Mouse (Mus musculus): ENCODE data around the gene Tmcc2. TPM values are rescaled to one million over a fixed set of nuclear protein-coding genes. Genes with fewer than 3 reads are reported as not detected.
A peak's percentile ranks its signal among the peaks of the same experiment; 100 is the strongest.

Gene Tmcc2
- polyA plus RNA-seq, 1 experiment, result 5.3 TPM

- DNase-seq, result no peak
- TF ChIP-seq POLR2A (IDR thresholded peaks at IDR 0.05; ENCODE audit: control insufficient read depth, extremely low read depth, insufficient read depth, low read length, poor library complexity) (no peak), CTCF (IDR thresholded peaks at IDR 0.05; ENCODE audit: borderline replicate concordance, control insufficient read depth, extremely low read depth, insufficient read depth, low read length, poor library complexity) (no peak)
- Histone ChIP-seq H3K4me3 (ENCODE audit: control insufficient read depth, insufficient read depth, low read length) (no peak overlapping the region), H3K27me3 (ENCODE audit: control insufficient read depth, insufficient read depth, low read length) (no peaks in the 10 kb centered on the region), H3K27ac (ENCODE audit: control insufficient read depth, insufficient read depth, low read length) (no peak overlapping the region), H3K36me3 (ENCODE audit: control insufficient read depth, insufficient read depth, low read length) (no peaks in the 10 kb centered on the region), H3K4me1 (replicated peaks; ENCODE audit: control insufficient read depth, insufficient read depth, low read length) (peaks cover 9% of the 10 kb centered on the region)
Measured at GRCm38 (mm10) chr1:132346951-132347350, 44.1 kb downstream of the Tmcc2 start.

- Histone ChIP-seq H3K4me3 (ENCODE audit: control insufficient read depth, insufficient read depth, low read length) (no peak overlapping the region), H3K27ac (ENCODE audit: control insufficient read depth, insufficient read depth, low read length) (no peak overlapping the region), H3K27me3 (ENCODE audit: control insufficient read depth, insufficient read depth, low read length) (no peaks in the 10 kb centered on the region), H3K36me3 (ENCODE audit: control insufficient read depth, insufficient read depth, low read length) (no peaks in the 10 kb centered on the region), H3K4me1 (replicated peaks; ENCODE audit: control insufficient read depth, insufficient read depth, low read length) (peaks cover 14% of the 10 kb centered on the region)
- TF ChIP-seq POLR2A (IDR thresholded peaks at IDR 0.05; ENCODE audit: control insufficient read depth, extremely low read depth, insufficient read depth, low read length, poor library complexity) (no peak), CTCF (IDR thresholded peaks at IDR 0.05; ENCODE audit: borderline replicate concordance, control insufficient read depth, extremely low read depth, insufficient read depth, low read length, poor library complexity) (no peak)
- no peak for DNase-seq
- 93% methylated on average over 12 of the region's 12 CpGs for WGBS
Measured at GRCm38 (mm10) chr1:132346134-132346851, 44.8 kb downstream of the Tmcc2 start.

- no peak for TF ChIP-seq CTCF (IDR thresholded peaks at IDR 0.05; ENCODE audit: borderline replicate concordance, control insufficient read depth, extremely low read depth, insufficient read depth, low read length, poor library complexity)
- no peak for TF ChIP-seq POLR2A (IDR thresholded peaks at IDR 0.05; ENCODE audit: control insufficient read depth, extremely low read depth, insufficient read depth, low read length, poor library complexity)
- H3K27ac ChIP-seq (ENCODE audit: control insufficient read depth, insufficient read depth, low read length), result no peak overlapping the region
- no peaks in the 10 kb centered on the region for H3K27me3 ChIP-seq (ENCODE audit: control insufficient read depth, insufficient read depth, low read length)
- DNase-seq, result no peak
- H3K4me3 ChIP-seq (ENCODE audit: control insufficient read depth, insufficient read depth, low read length), result no peak overlapping the region
- H3K4me1 ChIP-seq (replicated peaks; ENCODE audit: control insufficient read depth, insufficient read depth, low read length), result peaks cover 18% of the 10 kb centered on the region
- no peaks in the 10 kb centered on the region for H3K36me3 ChIP-seq (ENCODE audit: control insufficient read depth, insufficient read depth, low read length)
- WGBS, result 94% methylated on average over 4 of the region's 4 CpGs
Measured at GRCm38 (mm10) chr1:132345514-132345913, 45.6 kb downstream of the Tmcc2 start.

GRCm38 (mm10) chr1:132343656-132344055 is 47.4 kb downstream of the Tmcc2 start:
- TF ChIP-seq POLR2A (IDR thresholded peaks at IDR 0.05; ENCODE audit: control insufficient read depth, extremely low read depth, insufficient read depth, low read length, poor library complexity) (no peak), CTCF (IDR thresholded peaks at IDR 0.05; ENCODE audit: borderline replicate concordance, control insufficient read depth, extremely low read depth, insufficient read depth, low read length, poor library complexity) (no peak)
- H3K36me3 ChIP-seq (ENCODE audit: control insufficient read depth, insufficient read depth, low read length), result no peaks in the 10 kb centered on the region
- no peak for DNase-seq
- no peak overlapping the region for H3K27ac ChIP-seq (ENCODE audit: control insufficient read depth, insufficient read depth, low read length)
- H3K4me1 ChIP-seq (replicated peaks; ENCODE audit: control insufficient read depth, insufficient read depth, low read length), result peaks cover 18% of the 10 kb centered on the region
- H3K27me3 ChIP-seq (ENCODE audit: control insufficient read depth, insufficient read depth, low read length), result no peaks in the 10 kb centered on the region
- no peak overlapping the region for H3K4me3 ChIP-seq (ENCODE audit: control insufficient read depth, insufficient read depth, low read length)
- WGBS, result 87% methylated on average over 1 of the region's 1 CpGs

GRCm38 (mm10) chr1:132343191-132343590 is 47.9 kb downstream of the Tmcc2 start:
- DNase-seq, result no peak
- no peak for TF ChIP-seq CTCF (IDR thresholded peaks at IDR 0.05; ENCODE audit: borderline replicate concordance, control insufficient read depth, extremely low read depth, insufficient read depth, low read length, poor library complexity)
- no peak for TF ChIP-seq POLR2A (IDR thresholded peaks at IDR 0.05; ENCODE audit: control insufficient read depth, extremely low read depth, insufficient read depth, low read length, poor library complexity)
- Histone ChIP-seq H3K27me3 (ENCODE audit: control insufficient read depth, insufficient read depth, low read length) (no peaks in the 10 kb centered on the region), H3K4me3 (ENCODE audit: control insufficient read depth, insufficient read depth, low read length) (no peak overlapping the region), H3K27ac (ENCODE audit: control insufficient read depth, insufficient read depth, low read length) (no peak overlapping the region), H3K36me3 (ENCODE audit: control insufficient read depth, insufficient read depth, low read length) (no peaks in the 10 kb centered on the region), H3K4me1 (replicated peaks; ENCODE audit: control insufficient read depth, insufficient read depth, low read length) (peaks cover 18% of the 10 kb centered on the region)
- WGBS, result 96% methylated on average over 2 of the region's 2 CpGs

GRCm38 (mm10) chr1:132342518-132342917 is 48.6 kb downstream of the Tmcc2 start:
- H3K4me1 ChIP-seq (replicated peaks; ENCODE audit: control insufficient read depth, insufficient read depth, low read length), result peaks cover 18% of the 10 kb centered on the region
- TF ChIP-seq CTCF (IDR thresholded peaks at IDR 0.05; ENCODE audit: borderline replicate concordance, control insufficient read depth, extremely low read depth, insufficient read depth, low read length, poor library complexity) (no peak), POLR2A (IDR thresholded peaks at IDR 0.05; ENCODE audit: control insufficient read depth, extremely low read depth, insufficient read depth, low read length, poor library complexity) (no peak)
- H3K4me3 ChIP-seq (ENCODE audit: control insufficient read depth, insufficient read depth, low read length), result no peak overlapping the region
- peak overlapping the region; percentile 24 for H3K27ac ChIP-seq (ENCODE audit: control insufficient read depth, insufficient read depth, low read length)
- H3K36me3 ChIP-seq (ENCODE audit: control insufficient read depth, insufficient read depth, low read length), result no peaks in the 10 kb centered on the region
- 80% methylated on average over 3 of the region's 3 CpGs for WGBS
- no peak for DNase-seq
- no peaks in the 10 kb centered on the region for H3K27me3 ChIP-seq (ENCODE audit: control insufficient read depth, insufficient read depth, low read length)

Data from thymus, adult 2 months (tissue).